Mouse (Mus musculus) C2C12 (cell line): Measurements from ENCODE around the gene Ctsf.

Experiments
- CTCF ChIP-seq: IDR thresholded peaks from one replicate; pipeline ENCODE4 v1.5.1; 2011; ENCODE audit not compliant: control insufficient read depth, insufficient read depth, insufficient read length
- MAX ChIP-seq: IDR thresholded peaks from one replicate; pipeline ENCODE4 v1.6.1; 2011; ENCODE audit warnings: mild to moderate bottlenecking, control low read depth
- MYOD1 ChIP-seq: IDR thresholded peaks from one replicate; pipeline ENCODE4 v1.6.1; 2011; ENCODE audit warnings: low read depth; ENCODE audit not compliant: control insufficient read depth, insufficient read length
- MYOG ChIP-seq: IDR thresholded peaks from one replicate; pipeline ENCODE4 v1.6.1; 2011; ENCODE audit not compliant: control insufficient read depth, insufficient read length; ENCODE audit errors: extremely low read depth
- USF1 ChIP-seq: IDR thresholded peaks from one replicate; pipeline ENCODE4 v1.6.1; 2011; ENCODE audit warnings: low read depth, mild to moderate bottlenecking, control low read depth, moderate library complexity

DNA sequence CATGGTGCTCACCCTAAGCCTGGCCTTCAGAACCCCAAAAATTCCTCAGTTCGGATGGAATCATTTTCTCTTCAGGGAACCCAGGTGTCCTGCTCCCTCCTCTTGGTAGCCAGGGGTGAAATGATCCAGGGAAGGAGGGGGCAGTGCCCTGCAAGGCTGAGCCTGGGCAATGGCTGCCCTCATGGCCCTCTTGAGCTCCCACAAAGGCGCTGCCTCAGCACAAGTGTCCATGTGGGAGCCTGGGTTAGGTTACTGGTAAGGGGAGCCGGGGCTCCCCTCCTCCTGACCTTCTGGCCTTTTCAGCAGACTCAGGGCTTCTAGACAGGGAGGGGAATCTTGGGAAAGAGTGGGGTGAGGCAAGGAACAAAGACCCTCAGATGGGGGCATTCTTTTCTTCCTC lies 21.8 kb downstream of the Ctsf start:
- TF ChIP-seq CTCF (no peak), MYOG (no peak), MYOD1 (no peak), USF1 (no peak), MAX (no peak)
